Mouse (Mus musculus) forebrain, embryonic 12.5 days (tissue): ENCODE measurements at regions not wholly inside any gene's neighbourhood (a gene's known extent, or its start where the extent isn't known, plus 50 kb on each side); places are given as distances from the start of the nearest gene placed in this dataset.
A peak's percentile ranks its signal among the peaks of the same experiment; 100 is the strongest.
"Not testable (repeated sequence)": the region's sequence is repeated elsewhere in the genome, so short reads cannot be mapped to it uniquely, and the experiment has no call there.

Source experiments
- ATAC-seq: fragments of 200-750 bp; cut with Nextera tagmentation; 2 replicates; pipeline ENCODE4 v1.8.0; 2017; ENCODE audit warnings: moderate TSS enrichment; ENCODE audit not compliant: low FRiP score
- H3K27ac ChIP-seq: fragments of 300-500 bp; sonication (generic); 2 replicates; pipeline ENCODE4 v1.5.1; 2016; ENCODE audit warnings: mild to moderate bottlenecking
- H3K27me3 ChIP-seq: fragments of 300-500 bp; sonication (generic); 2 replicates; pipeline ENCODE4 v1.6.1; 2016; ENCODE audit warnings: mild to moderate bottlenecking
- H3K36me3 ChIP-seq: fragments of 300-500 bp; sonication (generic); replicated peaks from 2 replicates; pipeline ENCODE4 v1.6.1; 2016; ENCODE audit warnings: mild to moderate bottlenecking
- H3K4me1 ChIP-seq: fragments of 300-500 bp; sonication (generic); 2 replicates; pipeline ENCODE4 v1.6.1; 2016
- H3K4me2 ChIP-seq: fragments of 300-500 bp; sonication (generic); 2 replicates; pipeline ENCODE4 v1.6.1; 2016; ENCODE audit warnings: mild to moderate bottlenecking, moderate library complexity
- H3K4me3 ChIP-seq: fragments of 300-500 bp; sonication (generic); replicated peaks from 2 replicates; pipeline ENCODE4 v1.5.1; 2016; ENCODE audit warnings: mild to moderate bottlenecking
- H3K9ac ChIP-seq: fragments of 300-500 bp; sonication (generic); 2 replicates; pipeline ENCODE4 v1.6.1; 2016; ENCODE audit warnings: mild to moderate bottlenecking
- H3K9me3 ChIP-seq: fragments of 300-500 bp; sonication (generic); 2 replicates; pipeline ENCODE4 v1.6.1; 2016
- WGBS: fragments of 180-500 bp; shearing (Covaris S2); methylation state at CpG from one replicate; pipeline ENCODE4 v1.1.7; 2016; 5-methylcytosine and 5-hydroxymethylcytosine counted together

DNA sequence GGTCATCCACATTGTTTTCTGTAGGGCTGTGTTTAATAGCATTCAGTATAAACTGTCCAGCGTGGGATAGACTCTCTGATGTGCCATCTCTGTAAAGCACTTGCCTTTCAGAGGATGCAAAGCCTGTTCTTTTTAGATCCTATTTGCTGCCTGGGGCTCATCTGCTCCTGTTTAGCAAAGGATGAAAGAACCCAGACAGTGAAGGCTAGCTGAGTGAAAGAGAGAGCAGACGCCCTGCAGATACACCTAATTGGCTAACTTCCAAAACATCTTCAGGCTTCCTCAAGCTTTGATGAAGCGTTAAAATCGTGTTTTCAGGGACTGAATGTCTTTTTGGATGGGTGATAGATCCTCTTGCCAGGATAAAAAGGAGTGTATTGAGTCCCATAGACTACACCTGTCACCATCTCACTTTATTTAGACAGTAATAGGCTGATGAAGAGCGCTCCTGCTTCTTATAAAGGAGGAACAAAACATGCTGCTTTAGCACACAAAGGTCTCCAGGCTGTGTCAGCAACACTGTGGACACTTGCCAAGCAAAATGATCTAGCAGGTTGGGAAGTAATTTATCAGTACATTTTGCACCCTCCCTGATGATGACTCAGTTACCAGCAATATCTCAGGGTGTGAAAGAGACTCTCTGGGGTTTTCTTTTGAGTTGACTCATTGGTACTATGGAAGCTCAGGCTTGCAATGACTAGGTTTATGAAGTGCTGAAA is 4717.3 kb downstream of the 9330182O14Rik start:
- H3K27ac ChIP-seq: no peak overlapping the region
- WGBS: 7% methylated on average over 5 of the region's 5 CpGs
- no peaks in the 10 kb centered on the region for H3K36me3 ChIP-seq
- H3K9me3 ChIP-seq: no peaks in the 10 kb centered on the region
- no peak overlapping the region for H3K4me2 ChIP-seq
- H3K9ac ChIP-seq: no peak overlapping the region
- H3K27me3 ChIP-seq: no peaks in the 10 kb centered on the region
- no peak overlapping the region for H3K4me3 ChIP-seq
- H3K4me1 ChIP-seq: peaks cover 6% of the 10 kb centered on the region; the same call in 1 of the 2 replicates
- ATAC-seq: peak; percentile 58; the same call in 1 of the 2 replicates

- H3K9me3 ChIP-seq: no peaks in the 10 kb centered on the region
- no peaks in the 10 kb centered on the region for H3K4me1 ChIP-seq
- ATAC-seq: no peak
- H3K4me3 ChIP-seq: no peak overlapping the region
- H3K27ac ChIP-seq: no peak overlapping the region
- no peaks in the 10 kb centered on the region for H3K36me3 ChIP-seq
- H3K9ac ChIP-seq: no peak overlapping the region
- WGBS: 48% methylated on average over 1 of the region's 1 CpGs
- H3K27me3 ChIP-seq: no peaks in the 10 kb centered on the region
- H3K4me2 ChIP-seq: no peak overlapping the region
Measured at GRCm38 (mm10) chr15:44857080-44857479, 4722.9 kb downstream of the 9330182O14Rik start.

- H3K4me1 ChIP-seq: no peaks in the 10 kb centered on the region
- H3K4me3 ChIP-seq: no peak overlapping the region
- H3K9ac ChIP-seq: no peak overlapping the region
- no peak overlapping the region for H3K27ac ChIP-seq
- WGBS: 77% methylated on average over 3 of the region's 3 CpGs
- no peaks in the 10 kb centered on the region for H3K27me3 ChIP-seq
- ATAC-seq: no peak
- no peaks in the 10 kb centered on the region for H3K36me3 ChIP-seq
- H3K9me3 ChIP-seq: no peaks in the 10 kb centered on the region
- no peak overlapping the region for H3K4me2 ChIP-seq
Measured at GRCm38 (mm10) chr15:44859369-44859768, 4725.2 kb downstream of the 9330182O14Rik start.

DNA sequence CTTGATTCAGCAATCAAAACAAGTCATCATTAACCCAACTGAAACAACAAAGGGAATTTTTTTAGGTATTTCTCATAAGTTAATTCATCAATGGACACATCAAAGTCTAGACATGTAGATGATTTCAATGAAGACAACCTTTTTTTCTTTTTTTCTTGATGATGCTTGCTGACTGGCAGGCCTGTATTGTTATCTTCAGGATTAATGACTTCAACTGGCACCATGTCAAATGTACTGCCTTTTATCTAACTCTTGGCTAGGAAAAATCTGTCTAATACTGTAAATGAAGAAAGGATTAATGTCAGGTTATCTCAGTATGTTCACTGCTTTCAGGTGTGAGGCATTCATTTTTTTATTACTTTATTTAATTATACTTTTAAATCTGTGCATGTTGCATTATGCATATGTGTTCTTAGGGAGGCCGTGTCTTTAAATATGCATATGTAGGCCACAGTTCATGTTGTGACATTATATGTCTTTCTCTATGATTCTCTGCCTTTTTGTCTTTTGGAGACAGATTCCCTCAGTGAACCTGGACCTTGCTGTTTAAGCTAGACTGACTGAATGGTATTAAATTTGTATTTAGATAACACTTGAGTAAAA is 4726.1 kb downstream of the 9330182O14Rik start:
- H3K9me3 ChIP-seq: no peaks in the 10 kb centered on the region
- H3K27ac ChIP-seq: no peak overlapping the region
- no peaks in the 10 kb centered on the region for H3K27me3 ChIP-seq
- H3K4me1 ChIP-seq: no peaks in the 10 kb centered on the region
- WGBS: 83% methylated on average over 1 of the region's 1 CpGs
- ATAC-seq: no peak; the same call in 1 of the 2 replicates
- no peaks in the 10 kb centered on the region for H3K36me3 ChIP-seq
- H3K4me3 ChIP-seq: no peak overlapping the region
- no peak overlapping the region for H3K9ac ChIP-seq
- H3K4me2 ChIP-seq: no peak overlapping the region

GRCm38 (mm10) chr15:44868537-44868936 is 4734.4 kb downstream of the 9330182O14Rik start:
- Histone ChIP-seq H3K36me3 (no peaks in the 10 kb centered on the region), H3K9ac (no peak overlapping the region), H3K4me3 (no peak overlapping the region), H3K27me3 (no peaks in the 10 kb centered on the region), H3K9me3 (no peaks in the 10 kb centered on the region), H3K4me1 (no peaks in the 10 kb centered on the region), H3K27ac (no peak overlapping the region), H3K4me2 (no peak overlapping the region)
- ATAC-seq: no peak
- 86% methylated on average over 3 of the region's 3 CpGs for WGBS

DNA sequence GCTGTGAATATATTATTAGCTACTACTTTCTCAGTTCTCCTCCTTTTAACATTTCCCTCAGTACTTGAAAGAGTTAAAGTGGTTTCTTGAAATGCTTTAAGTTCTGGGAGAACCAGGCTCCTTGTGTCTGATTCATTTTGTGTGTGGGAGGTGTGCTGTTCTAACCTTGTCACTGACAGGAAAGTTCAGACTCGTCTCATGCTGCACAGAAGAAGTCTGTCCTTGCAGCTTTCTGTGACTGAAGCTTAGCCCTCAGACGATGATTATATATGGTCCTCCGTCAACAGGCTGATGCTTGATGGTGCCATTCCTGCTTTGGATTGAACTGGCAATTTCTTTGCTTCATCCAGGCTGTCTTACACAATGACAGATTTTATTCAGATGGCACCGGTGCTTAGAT is 4734.9 kb downstream of the 9330182O14Rik start:
- Histone ChIP-seq H3K4me2 (no peak overlapping the region), H3K9me3 (no peaks in the 10 kb centered on the region), H3K4me3 (no peak overlapping the region), H3K27me3 (no peaks in the 10 kb centered on the region), H3K9ac (no peak overlapping the region), H3K27ac (no peak overlapping the region), H3K36me3 (no peaks in the 10 kb centered on the region), H3K4me1 (no peaks in the 10 kb centered on the region)
- 85% methylated on average over 4 of the region's 4 CpGs for WGBS
- no peak for ATAC-seq

GRCm38 (mm10) chr15:44869672-44870071 is 4735.5 kb downstream of the 9330182O14Rik start:
- Histone ChIP-seq H3K36me3 (no peaks in the 10 kb centered on the region), H3K9me3 (no peaks in the 10 kb centered on the region), H3K4me2 (no peak overlapping the region), H3K27ac (no peak overlapping the region), H3K4me3 (no peak overlapping the region), H3K9ac (no peak overlapping the region), H3K4me1 (no peaks in the 10 kb centered on the region), H3K27me3 (no peaks in the 10 kb centered on the region)
- ATAC-seq: no peak
- WGBS: 80% methylated on average over 2 of the region's 2 CpGs

GRCm38 (mm10) chr15:44870934-44871333 is 4736.8 kb downstream of the 9330182O14Rik start:
- H3K27me3 ChIP-seq, H3K4me3 ChIP-seq, H3K9ac ChIP-seq, H3K9me3 ChIP-seq, H3K4me2 ChIP-seq, H3K27ac ChIP-seq, H3K36me3 ChIP-seq, H3K4me1 ChIP-seq, ATAC-seq: not testable (repeated sequence)
- WGBS: 81% methylated on average over 3 of the region's 3 CpGs

- ATAC-seq: no peak
- no peaks in the 10 kb centered on the region for H3K9me3 ChIP-seq
- no peaks in the 10 kb centered on the region for H3K36me3 ChIP-seq
- 88% methylated on average over 4 of the region's 4 CpGs for WGBS
- H3K9ac ChIP-seq: no peak overlapping the region
- no peak overlapping the region for H3K4me2 ChIP-seq
- no peak overlapping the region for H3K4me3 ChIP-seq
- no peak overlapping the region for H3K27ac ChIP-seq
- H3K27me3 ChIP-seq: no peaks in the 10 kb centered on the region
- no peaks in the 10 kb centered on the region for H3K4me1 ChIP-seq
Measured at GRCm38 (mm10) chr15:44882219-44882618, 4748.1 kb downstream of the 9330182O14Rik start.

- H3K27ac ChIP-seq: no peak overlapping the region
- no peak overlapping the region for H3K9ac ChIP-seq
- H3K27me3 ChIP-seq: no peaks in the 10 kb centered on the region
- no peak overlapping the region for H3K4me3 ChIP-seq
- ATAC-seq: no peak
- no peaks in the 10 kb centered on the region for H3K9me3 ChIP-seq
- H3K36me3 ChIP-seq: no peaks in the 10 kb centered on the region
- 63% methylated on average over 1 of the region's 1 CpGs for WGBS
- no peak overlapping the region for H3K4me2 ChIP-seq
- no peaks in the 10 kb centered on the region for H3K4me1 ChIP-seq
Measured at GRCm38 (mm10) chr15:44891544-44891943, 4757.4 kb downstream of the 9330182O14Rik start.

- Histone ChIP-seq H3K27me3 (no peaks in the 10 kb centered on the region), H3K4me3 (no peak overlapping the region), H3K9me3 (no peaks in the 10 kb centered on the region), H3K9ac (no peak overlapping the region), H3K4me2 (no peak overlapping the region), H3K27ac (no peak overlapping the region), H3K4me1 (no peaks in the 10 kb centered on the region), H3K36me3 (no peaks in the 10 kb centered on the region)
- 85% methylated on average over 1 of the region's 1 CpGs for WGBS
- no peak for ATAC-seq
Measured at GRCm38 (mm10) chr15:44896220-44896619, 4762.1 kb downstream of the 9330182O14Rik start.

DNA sequence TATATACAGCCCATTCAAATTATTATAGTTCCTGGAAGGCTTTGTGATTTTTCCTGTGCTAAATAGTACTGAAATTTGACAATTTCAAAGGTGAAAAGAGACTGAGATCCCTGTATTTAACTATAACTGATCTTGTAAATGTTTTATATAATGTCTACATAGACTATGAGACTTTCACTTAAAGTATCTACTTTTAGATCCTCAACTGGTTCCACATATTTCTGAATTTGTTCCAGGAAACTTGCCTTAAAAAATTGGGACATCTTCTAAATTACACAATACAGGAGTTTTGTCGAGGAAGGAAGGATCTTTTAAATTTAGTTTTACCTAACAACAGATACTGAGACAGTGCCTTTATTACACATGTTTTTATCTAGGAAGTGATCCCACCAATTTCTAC is 4763.4 kb downstream of the 9330182O14Rik start:
- Histone ChIP-seq H3K9ac (no peak overlapping the region), H3K36me3 (no peaks in the 10 kb centered on the region), H3K27me3 (no peaks in the 10 kb centered on the region), H3K4me1 (no peaks in the 10 kb centered on the region), H3K4me2 (no peak overlapping the region), H3K27ac (no peak overlapping the region), H3K4me3 (no peak overlapping the region), H3K9me3 (no peaks in the 10 kb centered on the region)
- WGBS: 93% methylated on average over 1 of the region's 1 CpGs
- no peak for ATAC-seq

GRCm38 (mm10) chr15:44907133-44907532 is 4773.0 kb downstream of the 9330182O14Rik start:
- H3K9ac ChIP-seq: no peak overlapping the region
- no peak overlapping the region for H3K27ac ChIP-seq
- no peak for ATAC-seq
- H3K4me1 ChIP-seq: no peaks in the 10 kb centered on the region
- H3K27me3 ChIP-seq: no peaks in the 10 kb centered on the region
- H3K36me3 ChIP-seq: no peaks in the 10 kb centered on the region
- WGBS: 84% methylated on average over 2 of the region's 2 CpGs
- no peak overlapping the region for H3K4me3 ChIP-seq
- H3K9me3 ChIP-seq: no peaks in the 10 kb centered on the region
- H3K4me2 ChIP-seq: no peak overlapping the region
